ENCODE assay signal across 8 mouse cellular contexts in the genomic region with DNA sequence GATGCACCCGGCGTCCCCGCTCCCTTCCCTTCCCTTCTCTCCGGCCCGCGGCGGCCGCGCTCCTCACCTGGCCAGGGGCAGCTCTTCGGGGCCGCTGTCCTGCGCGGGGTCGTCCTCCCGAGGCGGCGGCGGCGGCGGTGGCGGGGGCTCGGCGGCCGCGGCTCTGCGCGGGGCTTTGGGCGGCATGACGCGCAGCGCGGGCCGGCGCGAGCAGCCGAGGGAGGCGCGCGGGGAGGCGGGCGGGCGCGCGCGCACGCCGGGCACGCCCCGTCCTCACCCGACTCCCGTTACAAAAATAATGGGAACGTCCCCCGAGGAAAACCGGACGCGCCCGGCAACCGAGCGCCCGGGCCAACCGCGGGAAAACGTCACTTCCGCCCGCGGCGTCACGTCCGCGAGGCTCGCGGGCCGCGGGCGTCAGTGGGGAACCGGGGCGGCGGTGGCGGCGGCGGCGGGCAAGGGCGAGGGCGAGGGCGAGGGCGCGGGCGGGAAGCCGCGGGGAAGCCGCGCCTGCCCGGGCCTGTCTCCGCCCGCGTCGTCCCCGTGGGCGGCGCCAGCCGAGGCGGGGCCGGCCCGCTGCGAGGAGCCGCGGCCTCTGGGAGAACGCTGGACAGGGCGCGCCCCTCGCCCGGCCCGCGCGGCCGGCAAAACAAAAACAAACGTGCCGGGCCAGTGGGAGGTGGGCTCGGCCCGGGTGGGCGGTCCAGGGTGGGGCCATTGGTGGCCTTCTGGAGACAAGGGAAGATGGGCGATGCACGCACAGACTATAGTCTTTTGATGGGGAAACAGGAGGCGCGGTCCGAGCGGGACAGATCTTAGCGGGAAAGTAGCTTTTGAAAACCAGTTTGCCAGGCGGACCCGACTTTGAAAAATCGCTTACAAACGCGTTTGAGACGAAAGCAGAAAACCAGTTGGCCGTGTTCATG. TPM values are rescaled to one million over a fixed set of nuclear protein-coding genes. Genes with fewer than 3 reads are reported as not detected.
DNase-seq lines count a peak whose midpoint lies in the region; ATAC-seq and TF ChIP-seq lines count a peak whose summit lies in the region.

Gene Rb1, minus strand, starts transcription at position 367 of the 926 bp plus-strand sequence.

- peaks cover 26% of the 10 kb centered on the region for H3K27me3 ChIP-seq in E14TG2a.4 (ENCODE audit: insufficient read depth, low read length)
- H3K27me3 ChIP-seq in forebrain, embryonic 14.5 days (replicated peaks; ENCODE audit: control insufficient read depth, insufficient read depth, low read length), result no peaks in the 10 kb centered on the region
- H3K27me3 ChIP-seq in neural tube, embryonic 15.5 days (replicated peaks), result no peaks in the 10 kb centered on the region

- under 1% methylated on average over 94 of the region's 135 CpGs for WGBS in forebrain, embryonic 14.5 days
- under 1% methylated on average over 117 of the region's 135 CpGs for WGBS in lung, adult 2 months
- WGBS in neural tube, embryonic 15.5 days, result 0% methylated on average over 47 of the region's 135 CpGs

- peaks cover 24% of the 10 kb centered on the region for H3K4me1 ChIP-seq in E14TG2a.4 (replicated peaks; ENCODE audit: low read depth, low read length)
- peaks cover 12% of the 10 kb centered on the region for H3K4me1 ChIP-seq in forebrain, embryonic 14.5 days (ENCODE audit: control insufficient read depth, insufficient read depth, low read length)
- H3K4me1 ChIP-seq in lung, adult 2 months (ENCODE audit: control insufficient read depth, insufficient read depth, low read length), result peaks cover 5% of the 10 kb centered on the region
- H3K4me1 ChIP-seq in neural tube, embryonic 15.5 days, result peaks cover 20% of the 10 kb centered on the region

- peak; percentile 82 for ATAC-seq in cerebellum, adult (ENCODE audit: insufficient number of reproducible peaks, low FRiP score, low TSS enrichment)
- ATAC-seq in forebrain, embryonic 14.5 days, result peak; percentile 88
- peak; percentile 89 for ATAC-seq in neural tube, embryonic 15.5 days (ENCODE audit: low FRiP score)

- H3K36me3 ChIP-seq in E14TG2a.4 (ENCODE audit: insufficient read depth, low read length), result no peaks in the 10 kb centered on the region
- H3K36me3 ChIP-seq in forebrain, embryonic 14.5 days (ENCODE audit: control insufficient read depth, insufficient read depth, low read length), result peaks cover 4% of the 10 kb centered on the region; the same call in 1 of the 2 replicates
- no peaks in the 10 kb centered on the region for H3K36me3 ChIP-seq in neural tube, embryonic 15.5 days

- H3K4me3 ChIP-seq in E14TG2a.4 (replicated peaks; ENCODE audit: low read length), result peak within 1 kb of the TSS; percentile 95
- peak within 1 kb of the TSS; percentile 86 for H3K4me3 ChIP-seq in forebrain, embryonic 14.5 days (ENCODE audit: low read depth, low read length)
- H3K4me3 ChIP-seq in lung, adult 2 months (replicated peaks; ENCODE audit: extremely low read depth, low read depth, low read length), result peak within 1 kb of the TSS; percentile 71
- H3K4me3 ChIP-seq in neural tube, embryonic 15.5 days (replicated peaks), result peak within 1 kb of the TSS; percentile 94

- peak within 1 kb of the TSS; percentile 93 for H3K9ac ChIP-seq in forebrain, embryonic 14.5 days (ENCODE audit: low read length)
- H3K9ac ChIP-seq in neural tube, embryonic 15.5 days (replicated peaks), result peak within 1 kb of the TSS; percentile 89

- no peak for TF ChIP-seq CTCF in E14TG2a.4 (conservative IDR thresholded peaks at IDR 0.05; ENCODE audit: low read length)
- no peak for TF ChIP-seq CTCF in lung, adult 2 months (IDR thresholded peaks at IDR 0.05; ENCODE audit: insufficient read depth, low read length)

- DNase-seq in forebrain, embryonic 14.5 days (ENCODE audit: low spot score), result peak; percentile 87
- peak; percentile 90 to 91 for DNase-seq in heart, postnatal 14 days
- DNase-seq in layer of hippocampus, adult 18-20 months (ENCODE audit: low spot score in 2 of 2), result peak; percentile 70 to 81
- DNase-seq in lung, adult 2 months, result peak; percentile 83
- DNase-seq in testis, postnatal 14 days (ENCODE audit: low spot score), result peak; percentile 86

- H3K27ac ChIP-seq in forebrain, embryonic 14.5 days (ENCODE audit: low read depth, low read length), result peak within 1 kb of the TSS; percentile 96
- peak within 1 kb of the TSS; percentile 89 for H3K27ac ChIP-seq in neural tube, embryonic 15.5 days (replicated peaks)

- intact Hi-C loops in heart, postnatal 14 days (cut with DNase I), result loop anchor here (1.0 to 2.0 kb wide), 2 partner anchors 58 to 149 kb away; no protein-coding TSS in a partner anchor

- H3K9me3 ChIP-seq in E14TG2a.4 (ENCODE audit: low read length), result no peaks in the 10 kb centered on the region
- no peaks in the 10 kb centered on the region for H3K9me3 ChIP-seq in forebrain, embryonic 14.5 days (replicated peaks; ENCODE audit: control insufficient read depth, low read length)
- no peaks in the 10 kb centered on the region for H3K9me3 ChIP-seq in neural tube, embryonic 15.5 days (replicated peaks)

- peak; percentile 64; the same call in 1 of the 2 replicates for TF ChIP-seq POLR2A in lung, adult 2 months (IDR thresholded peaks at IDR 0.05; ENCODE audit: borderline replicate concordance, extremely low read depth, low read depth, low read length)

- peak within 1 kb of the TSS; percentile 83 for H3K4me2 ChIP-seq in forebrain, embryonic 14.5 days (ENCODE audit: low read length)
- peak within 1 kb of the TSS; percentile 92 for H3K4me2 ChIP-seq in neural tube, embryonic 15.5 days

RNA-seq across cellular contexts. Expression of gene Rb1, which starts in this region (rescaled TPM):
- 27.2 and 28.5 TPM in 2 replicates for polyA plus RNA-seq in forebrain, embryonic 14.5 days (2014; fragmentation: Nextera tagmentation; extraction: Ambion mirVana)
- total RNA-seq in heart, postnatal 14 days (2021), result 10 to 100 TPM; 20.0 to 23.8 TPM
- 10 to 100 TPM; 32.8 to 37.1 TPM for total RNA-seq in layer of hippocampus, adult 18-20 months (2021)
- polyA plus RNA-seq in lung, adult 2 months (2012; rRNA removed), result 4.1 and 7.8 TPM in 2 replicates
- 20.3 and 25.4 TPM in 2 replicates for polyA plus RNA-seq in neural tube, embryonic 15.5 days (2015; fragmentation: Nextera tagmentation; extraction: Ambion mirVana)

Comparison
In these comparisons a context has a peak if more than half of its experiments do, and no peak if none do; other contexts are left out.
1. Peak in every context shown above with its lines: DNase-seq, ATAC-seq, H3K4me3 ChIP-seq and H3K27ac ChIP-seq.